Comparison of ENCODE assay signal across 20 mouse cellular contexts in the genomic region with DNA sequence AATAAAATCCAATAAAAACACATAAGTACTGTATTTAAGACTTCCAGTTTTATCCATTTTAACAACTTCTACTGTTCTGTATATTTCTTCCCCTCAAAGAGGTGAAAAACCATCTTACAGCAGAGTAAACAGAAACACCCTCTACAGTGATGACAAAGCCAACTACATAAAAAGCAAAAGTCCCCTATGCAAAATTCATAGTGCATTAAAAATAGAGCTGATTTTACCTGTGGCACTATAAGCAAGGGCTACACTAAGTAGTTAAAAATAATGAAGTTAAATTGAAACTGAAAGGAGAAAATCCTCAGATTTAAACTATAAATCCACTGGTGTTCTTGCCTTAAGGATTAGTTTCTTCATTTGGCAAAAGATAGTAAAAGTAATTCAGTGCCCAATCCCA. TPM values are rescaled to one million over a fixed set of nuclear protein-coding genes. Genes with fewer than 3 reads are reported as not detected.
DNase-seq lines count a peak whose midpoint lies in the region; ATAC-seq and TF ChIP-seq lines count a peak whose summit lies in the region.
"Had no signal": no experiment of that assay in that cellular context is flagged by ENCODE, and none has a peak within 500 bp of the region (broad histone marks: within the 10 kb centered on the region; RNA-seq: fewer than 3 reads in every experiment).

No protein-coding gene starts in this region.

- in situ Hi-C loops in CH12.LX (cut with MboI; ENCODE audit: low pct_ligation_motif_present, low pct_unique_long_range_greater_than_20kb, low sequenced_read_pairs): no loop called here

- no peaks in the 10 kb centered on the region for H3K27me3 ChIP-seq in megakaryocyte, embryonic 14.5 days (replicated peaks)
- H3K27me3 ChIP-seq in CH12.LX (replicated peaks): no peaks in the 10 kb centered on the region
- no peaks in the 10 kb centered on the region for H3K27me3 ChIP-seq in liver, postnatal 0 days (ENCODE audit: insufficient read depth, low read length)
- H3K27me3 ChIP-seq: embryonic facial prominence, embryonic 13.5 days; forebrain, embryonic 12.5 days; heart, embryonic 13.5 days; hindbrain, embryonic 15.5 days; Patski had no signal

- no peak for TF ChIP-seq EP300 in CH12.LX (IDR thresholded peaks at IDR 0.05; ENCODE audit: low read length)
- no peak for TF ChIP-seq EP300 in liver, postnatal 0 days (IDR thresholded peaks at IDR 0.05; ENCODE audit: low read depth)

- H3K27ac ChIP-seq in CH12.LX (ENCODE audit: insufficient read depth, low read depth): no peak overlapping the region; the same call in 1 of the 2 replicates
- no peak overlapping the region for H3K27ac ChIP-seq in liver, postnatal 0 days (ENCODE audit: low read depth)
- H3K27ac ChIP-seq: embryonic facial prominence, embryonic 13.5 days; forebrain, embryonic 12.5 days; heart, embryonic 13.5 days; hindbrain, embryonic 15.5 days had no signal

- no peak for ATAC-seq in megakaryocyte, adult 5-6 weeks (ENCODE audit: poor library complexity, severe bottlenecking)
- no peak for ATAC-seq in liver, postnatal 0 days
- ATAC-seq: forebrain, embryonic 16.5 days; Patski had no signal

- peak overlapping the region; percentile 66; the same call in 1 of the 2 replicates for H3K9ac ChIP-seq in CH12.LX (ENCODE audit: insufficient read depth, low read depth)
- H3K9ac ChIP-seq in liver, postnatal 0 days (replicated peaks): no peak overlapping the region
- H3K9ac ChIP-seq: embryonic facial prominence, embryonic 13.5 days; forebrain, embryonic 12.5 days; heart, embryonic 13.5 days; hindbrain, embryonic 15.5 days had no signal

- TF ChIP-seq CTCF in CH12.LX (conservative IDR thresholded peaks at IDR 0.05 in 1 of 2, IDR thresholded peaks at IDR 0.05 in 1 of 2; ENCODE audit: low read depth in 2 of 2, low read length in 2 of 2): no peak
- no peak for TF ChIP-seq CTCF in liver, postnatal 0 days (IDR thresholded peaks at IDR 0.05; ENCODE audit: low read depth)

- peak overlapping the region; percentile 75; the same call in 1 of the 2 replicates for H3K4me2 ChIP-seq in CH12.LX (ENCODE audit: insufficient read depth, low read depth, poor library complexity, severe bottlenecking)
- peak overlapping the region; percentile 16; the same call in 1 of the 2 replicates for H3K4me2 ChIP-seq in liver, postnatal 0 days (ENCODE audit: low read depth, low read length)
- H3K4me2 ChIP-seq: embryonic facial prominence, embryonic 13.5 days; forebrain, embryonic 12.5 days; heart, embryonic 13.5 days; hindbrain, embryonic 15.5 days had no signal

- no peak for TF ChIP-seq POLR2A in CH12.LX (IDR thresholded peaks at IDR 0.05; ENCODE audit: low read depth, low read length)

- peaks cover 9% of the 10 kb centered on the region for H3K36me3 ChIP-seq in megakaryocyte, embryonic 14.5 days (replicated peaks; ENCODE audit: low read length)
- H3K36me3 ChIP-seq in CH12.LX (replicated peaks in 1 of 2; ENCODE audit: control insufficient read depth in 1 of 2, insufficient read depth in 1 of 2, low read length in 1 of 2): peaks cover 0 to 12% of the 10 kb centered on the region in 2 experiments
- peaks cover 9% of the 10 kb centered on the region; the same call in 1 of the 2 replicates for H3K36me3 ChIP-seq in liver, postnatal 0 days (replicated peaks; ENCODE audit: insufficient read depth, low read length)
- H3K36me3 ChIP-seq: hindbrain, embryonic 15.5 days had no signal

- H3K9me3 ChIP-seq in megakaryocyte, embryonic 14.5 days: no peaks in the 10 kb centered on the region
- H3K9me3 ChIP-seq in CH12.LX (replicated peaks; ENCODE audit: low read length): no peaks in the 10 kb centered on the region
- H3K9me3 ChIP-seq in liver, postnatal 0 days (ENCODE audit: low read length): no peaks in the 10 kb centered on the region
- H3K9me3 ChIP-seq: embryonic facial prominence, embryonic 13.5 days; forebrain, embryonic 12.5 days; heart, embryonic 13.5 days; hindbrain, embryonic 15.5 days had no signal

- no peak for DNase-seq in CH12.LX (ENCODE audit: extremely low read depth)
- no peak for DNase-seq in liver, postnatal 0 days
- no peak for DNase-seq in urinary bladder, postnatal 36 days (ENCODE audit: low spot score in 2 of 2)
- DNase-seq in left cerebral cortex, adult 18-20 months (ENCODE audit: low spot score in 2 of 2): no peak
- DNase-seq: adrenal gland, adult 2 months; adrenal gland, postnatal 25 days; B cell, adult 2 months; cerebellum, adult 18-20 months; cerebellum, adult 9-11 months; cerebellum, postnatal 36 days; gastrocnemius, postnatal 14 days; heart, postnatal 36 days had no signal

- peak overlapping the region; percentile 74 for H3K4me3 ChIP-seq in megakaryocyte, embryonic 14.5 days (replicated peaks)
- peak overlapping the region in 1 of 3 experiments; percentile 0 for H3K4me3 ChIP-seq in CH12.LX (replicated peaks in 1 of 3; ENCODE audit: low read depth in 2 of 3, low read length in 2 of 3, poor library complexity in 1 of 3)
- H3K4me3 ChIP-seq in liver, postnatal 0 days (ENCODE audit: low read depth, low read length): no peak overlapping the region
- H3K4me3 ChIP-seq: embryonic facial prominence, embryonic 13.5 days; forebrain, embryonic 12.5 days; heart, embryonic 13.5 days; hindbrain, embryonic 15.5 days had no signal

- TF ChIP-seq RAD21 in CH12.LX (IDR thresholded peaks at IDR 0.05; ENCODE audit: low read depth, low read length): no peak

- peaks cover 79% of the 10 kb centered on the region for H3K79me2 ChIP-seq in CH12.LX (replicated peaks; ENCODE audit: control insufficient read depth, extremely low read depth, insufficient read depth, poor library complexity, severe bottlenecking)

- peaks cover 76% of the 10 kb centered on the region for H3K4me1 ChIP-seq in megakaryocyte, embryonic 14.5 days
- H3K4me1 ChIP-seq in CH12.LX (ENCODE audit: control insufficient read depth in 1 of 2, insufficient read depth in 2 of 2): peaks cover 7 to 60% of the 10 kb centered on the region in 2 experiments; a peak in 3 of 4 replicates
- H3K4me1 ChIP-seq in liver, postnatal 0 days (ENCODE audit: insufficient read depth): peaks cover 26% of the 10 kb centered on the region

- dilution Hi-C loops in CH12.LX (cut with MboI; ENCODE audit: extremely low pct_ligation_motif_present, extremely low pct_unique_long_range_greater_than_20kb, low sequenced_read_pairs): no loop called here

TF ChIP-seq in CH12.LX, 34 proteins besides CTCF, POLR2A, EP300 and RAD21:
- TF ChIP-seq UBTF (IDR thresholded peaks at IDR 0.05; ENCODE audit: low read depth, low read length) (no peak), HCFC1 (IDR thresholded peaks at IDR 0.05; ENCODE audit: low read depth, low read length) (no peak), IRF4 (IDR thresholded peaks at IDR 0.05; ENCODE audit: low read depth, low read length) (no peak), JUND (conservative IDR thresholded peaks at IDR 0.05; ENCODE audit: low read depth, low read length) (no peak), ZC3H11A (IDR thresholded peaks at IDR 0.05; ENCODE audit: low read depth, low read length) (no peak), ETS1 (conservative IDR thresholded peaks at IDR 0.05; ENCODE audit: low read depth, low read length) (no peak), NRF1 (IDR thresholded peaks at IDR 0.05; ENCODE audit: low read depth, low read length) (no peak), CHD2 (IDR thresholded peaks at IDR 0.05; ENCODE audit: low read length) (no peak), BHLHE40 (IDR thresholded peaks at IDR 0.05; ENCODE audit: low read depth, low read length) (no peak), TCF12 (IDR thresholded peaks at IDR 0.05; ENCODE audit: low read depth, low read length) (no peak), MAX (IDR thresholded peaks at IDR 0.05; ENCODE audit: low read length) (no peak), ELF1 (IDR thresholded peaks at IDR 0.05; ENCODE audit: low read depth, low read length) (no peak), MAZ (IDR thresholded peaks at IDR 0.05; ENCODE audit: low read depth, low read length) (no peak), ZMIZ1 (IDR thresholded peaks at IDR 0.05; ENCODE audit: low read depth, low read length) (no peak), MXI1 (IDR thresholded peaks at IDR 0.05; ENCODE audit: low read depth, low read length) (no peak), MEF2A (IDR thresholded peaks at IDR 0.05; ENCODE audit: borderline replicate concordance, low read depth, low read length) (no peak; the same call in 1 of the 2 replicates), ZNF384 (IDR thresholded peaks at IDR 0.05; ENCODE audit: low read depth, low read length) (no peak)

RNA-seq across cellular contexts. Expression of a gene that starts 6.7 kb away (rescaled TPM):
- 0.53 and 2.4 TPM in 2 replicates for polyA plus RNA-seq in megakaryocyte, embryonic 14.5 days (2012; ENCODE audit: insufficient read depth, low replicate concordance)
- 63.5 and 86.7 TPM in 2 replicates for total RNA-seq in megakaryocyte, adult 5-6 weeks (2015)
- total RNA-seq in megakaryocyte, adult 5-6 weeks (2017): 52.0 and 57.3 TPM in 2 replicates
- total RNA-seq in CH12.LX (2012; rRNA removed) (60.6 and 73.6 TPM in 2 replicates), CH12.LX (2014; rRNA removed) (91.3 and 91.5 TPM in 2 replicates)
- 79.2 and 118 TPM in 2 replicates for polyA plus RNA-seq in CH12.LX (2012; ENCODE audit: insufficient read length, low read depth)
- polyA plus RNA-seq in liver, postnatal 0 days (2015; fragmentation: Nextera tagmentation; extraction: Ambion mirVana): 6.6 and 8.0 TPM in 2 replicates
- 10 to 100 TPM; 58.4 TPM for total RNA-seq in left cerebral cortex, adult 18-20 months (2021)

RNA-seq across cellular contexts. Expression of a gene that starts 51.7 kb away (rescaled TPM):
- polyA plus RNA-seq in megakaryocyte, embryonic 14.5 days (2012; ENCODE audit: insufficient read depth, low replicate concordance): 3.5 and 5.8 TPM in 2 replicates
- 13.9 and 23.6 TPM in 2 replicates for total RNA-seq in megakaryocyte, adult 5-6 weeks (2015)
- 9.8 and 14.8 TPM in 2 replicates for total RNA-seq in megakaryocyte, adult 5-6 weeks (2017)
- total RNA-seq in CH12.LX (2012; rRNA removed) (6.2 and 6.9 TPM in 2 replicates), CH12.LX (2014; rRNA removed) (9.9 and 10.1 TPM in 2 replicates)
- polyA plus RNA-seq in CH12.LX (2012; ENCODE audit: insufficient read length, low read depth): 9.9 and 10.2 TPM in 2 replicates
- 4.4 TPM in 2 replicates for polyA plus RNA-seq in liver, postnatal 0 days (2015; fragmentation: Nextera tagmentation; extraction: Ambion mirVana)
- 10 to 100 TPM; 93.8 to 94.7 TPM for total RNA-seq in left cerebral cortex, adult 18-20 months (2021)
